9 mouse cellular contexts compared by ENCODE assay signal in genomic region chr7:19304501-19305412, GRCm38 (mm10). TPM values are rescaled to one million over a fixed set of nuclear protein-coding genes. Genes with fewer than 3 reads are reported as not detected.
DNase-seq lines count a peak whose midpoint lies in the region; ATAC-seq and TF ChIP-seq lines count a peak whose summit lies in the region.
"Had no signal": no experiment of that assay in that cellular context is flagged by ENCODE, and none has a peak within 500 bp of the region (broad histone marks: within the 10 kb centered on the region; RNA-seq: fewer than 3 reads in every experiment).

No protein-coding gene starts in this region.

- H3K36me3 ChIP-seq in heart, embryonic 12.5 days = no peaks in the 10 kb centered on the region
- H3K36me3 ChIP-seq in ES-E14 (ENCODE audit: control insufficient read depth, insufficient read depth, low read length, poor library complexity, severe bottlenecking) = no peaks in the 10 kb centered on the region
- H3K36me3 ChIP-seq in hindbrain, embryonic 10.5 days = no peaks in the 10 kb centered on the region
- H3K36me3 ChIP-seq in midbrain, embryonic 10.5 days = no peaks in the 10 kb centered on the region

- ATAC-seq in heart, embryonic 12.5 days (ENCODE audit: insufficient number of reproducible peaks, low FRiP score) = no peak

- DNase-seq in heart, postnatal 10 days = no peak
- no peak for DNase-seq in ES-E14 (ENCODE audit: low read depth, low spot score)
- peak; percentile 28 for DNase-seq in hindbrain, embryonic 10.5 days (ENCODE audit: low spot score)
- peak; percentile 44 for DNase-seq in midbrain, embryonic 10.5 days (ENCODE audit: low spot score)
- DNase-seq in c-Kit-positive CD71-positive TER-119-positive erythroid progenitor cells, embryonic 14.5 days (ENCODE audit: low spot score) = no peak
- no peak for DNase-seq in urinary bladder, adult 18-20 months (ENCODE audit: low spot score in 2 of 2)
- DNase-seq in frontal cortex, postnatal 10 days (ENCODE audit: low spot score in 2 of 2) = no peak

- H3K9ac ChIP-seq in heart, embryonic 12.5 days = peak overlapping the region; percentile 54
- H3K9ac ChIP-seq in ES-E14 (ENCODE audit: insufficient read depth, low read depth, low read length, poor library complexity, severe bottlenecking) = peak overlapping the region; percentile 15; the same call in 1 of the 2 replicates

- H3K4me3 ChIP-seq in heart, embryonic 12.5 days = peak overlapping the region; percentile 45
- H3K4me3 ChIP-seq in ES-E14 (ENCODE audit: insufficient read depth in 1 of 2, low read depth in 1 of 2, low read length in 2 of 2, poor library complexity in 1 of 2, severe bottlenecking in 1 of 2) = peak overlapping the region; percentile 19 to 43; a peak in 3 of 4 replicates
- H3K4me3 ChIP-seq in hindbrain, embryonic 10.5 days = peak overlapping the region; percentile 48
- peak overlapping the region; percentile 49 for H3K4me3 ChIP-seq in midbrain, embryonic 10.5 days

- H3K9me3 ChIP-seq in heart, embryonic 12.5 days (replicated peaks) = no peaks in the 10 kb centered on the region
- no peaks in the 10 kb centered on the region for H3K9me3 ChIP-seq in ES-E14 (ENCODE audit: control insufficient read depth, insufficient read depth, low read depth, low read length)
- no peaks in the 10 kb centered on the region for H3K9me3 ChIP-seq in hindbrain, embryonic 10.5 days
- no peaks in the 10 kb centered on the region for H3K9me3 ChIP-seq in midbrain, embryonic 10.5 days (replicated peaks)

- H3K4me2 ChIP-seq in heart, embryonic 12.5 days = peak overlapping the region; percentile 71

- peaks cover 38% of the 10 kb centered on the region for H3K4me1 ChIP-seq in heart, embryonic 12.5 days (replicated peaks)
- peaks cover 0 to 11% of the 10 kb centered on the region in 2 experiments; a peak in 1 of 4 replicates for H3K4me1 ChIP-seq in ES-E14 (ENCODE audit: control insufficient read depth in 2 of 2, insufficient read depth in 2 of 2, low read length in 2 of 2, poor library complexity in 1 of 2)
- H3K4me1 ChIP-seq in hindbrain, embryonic 10.5 days (replicated peaks) = peaks cover 60% of the 10 kb centered on the region
- H3K4me1 ChIP-seq in midbrain, embryonic 10.5 days = peaks cover 60% of the 10 kb centered on the region

- no peak overlapping the region for H3K27ac ChIP-seq in heart, embryonic 12.5 days (ENCODE audit: poor library complexity, severe bottlenecking)
- H3K27ac ChIP-seq in ES-E14 (ENCODE audit: insufficient read depth, low read depth, low read length, poor library complexity, severe bottlenecking) = no peak overlapping the region
- H3K27ac ChIP-seq in hindbrain, embryonic 10.5 days = no peak overlapping the region
- H3K27ac ChIP-seq in midbrain, embryonic 10.5 days (replicated peaks) = no peak overlapping the region

- H3K27me3 ChIP-seq in heart, embryonic 12.5 days (replicated peaks) = peaks cover 60% of the 10 kb centered on the region
- H3K27me3 ChIP-seq in hindbrain, embryonic 10.5 days (ENCODE audit: insufficient read depth, poor library complexity, severe bottlenecking) = peaks cover 73% of the 10 kb centered on the region
- peaks cover 75% of the 10 kb centered on the region for H3K27me3 ChIP-seq in midbrain, embryonic 10.5 days (ENCODE audit: low read depth, poor library complexity, severe bottlenecking)

- WGBS in heart, embryonic 12.5 days = 2% methylated on average over 48 of the region's 48 CpGs
- WGBS in hindbrain, embryonic 10.5 days = 2% methylated on average over 48 of the region's 48 CpGs
- WGBS in midbrain, embryonic 10.5 days = 2% methylated on average over 48 of the region's 48 CpGs

- intact Hi-C loops in heart, postnatal 10 days (cut with DNase I) = no loop called here

- in situ Hi-C loops in ES-E14 (cut with MboI; ENCODE audit: low sequenced_read_pairs in 2 of 2, unreplicated experiment in 2 of 2) = no loop called here

TF ChIP-seq in ES-E14, 5 proteins besides CTCF, POLR2A, EP300 and RAD21:
- TF ChIP-seq MAFK (IDR thresholded peaks at IDR 0.05; ENCODE audit: insufficient read depth, low read depth, low read length) (no peak), ZNF384 (IDR thresholded peaks at IDR 0.05; ENCODE audit: low read depth, low read length) (no peak), HCFC1 (IDR thresholded peaks at IDR 0.05; ENCODE audit: borderline replicate concordance, insufficient read depth, low read length) (no peak), ZC3H11A (IDR thresholded peaks at IDR 0.05; ENCODE audit: borderline replicate concordance, low read depth, low read length) (no peak), CHD2 (IDR thresholded peaks at IDR 0.05; ENCODE audit: low read depth, low read length) (no peak)

RNA-seq across cellular contexts. Expression of gene Fosb, which starts 5.1 kb away (rescaled TPM):
- polyA plus RNA-seq in heart, embryonic 12.5 days (2016; fragmentation: Nextera tagmentation; extraction: Ambion mirVana) = 0.37 and 0.55 TPM in 2 replicates
- total RNA-seq in heart, postnatal 10 days (2021) = under 1 TPM; 0.48 to 0.60 TPM
- 5.8 and 6.3 TPM in 2 replicates for total RNA-seq in ES-E14 (2012; rRNA removed)
- not detected in 2 replicates for polyA plus RNA-seq in hindbrain, embryonic 10.5 days (2016; fragmentation: Nextera tagmentation; extraction: Ambion mirVana)
- 0.02 TPM in 1 of 2 replicates, not detected in the other for polyA plus RNA-seq in midbrain, embryonic 10.5 days (2016; fragmentation: Nextera tagmentation; extraction: Ambion mirVana)

RNA-seq across cellular contexts. Expression of gene Rtn2, which starts 22.3 kb away (rescaled TPM):
- polyA plus RNA-seq in heart, embryonic 12.5 days (2016; fragmentation: Nextera tagmentation; extraction: Ambion mirVana) = 23.6 and 26.7 TPM in 2 replicates
- total RNA-seq in heart, postnatal 10 days (2021) = 10 to 100 TPM; 67.9 to 82.8 TPM
- 9.9 and 10.8 TPM in 2 replicates for total RNA-seq in ES-E14 (2012; rRNA removed)
- 37.3 and 67.8 TPM in 2 replicates for polyA plus RNA-seq in hindbrain, embryonic 10.5 days (2016; fragmentation: Nextera tagmentation; extraction: Ambion mirVana)
- 41.9 and 48.6 TPM in 2 replicates for polyA plus RNA-seq in midbrain, embryonic 10.5 days (2016; fragmentation: Nextera tagmentation; extraction: Ambion mirVana)

RNA-seq across cellular contexts. Expression of gene Ppm1n, which starts 24.9 kb away (rescaled TPM):
- polyA plus RNA-seq in heart, embryonic 12.5 days (2016; fragmentation: Nextera tagmentation; extraction: Ambion mirVana) = not detected in 2 replicates
- under 1 TPM in 1 of 2 experiments, not detected in 1; 0.67 TPM for total RNA-seq in heart, postnatal 10 days (2021)
- 2.9 and 9.7 TPM in 2 replicates for total RNA-seq in ES-E14 (2012; rRNA removed)
- polyA plus RNA-seq in hindbrain, embryonic 10.5 days (2016; fragmentation: Nextera tagmentation; extraction: Ambion mirVana) = 0.30 and 0.42 TPM in 2 replicates
- 0.36 and 0.39 TPM in 2 replicates for polyA plus RNA-seq in midbrain, embryonic 10.5 days (2016; fragmentation: Nextera tagmentation; extraction: Ambion mirVana)
- total RNA-seq: MEL had no signal

RNA-seq across cellular contexts. Expression of gene Vasp, which starts 33.1 kb away (rescaled TPM):
- polyA plus RNA-seq in heart, embryonic 12.5 days (2016; fragmentation: Nextera tagmentation; extraction: Ambion mirVana) = 93.7 and 99.0 TPM in 2 replicates
- total RNA-seq in heart, postnatal 10 days (2021) = 10 to 100 TPM; 84.0 to 98.6 TPM
- 92.5 and 108 TPM in 2 replicates for total RNA-seq in ES-E14 (2012; rRNA removed)
- polyA plus RNA-seq in hindbrain, embryonic 10.5 days (2016; fragmentation: Nextera tagmentation; extraction: Ambion mirVana) = 58.8 and 62.0 TPM in 2 replicates
- 49.3 and 52.7 TPM in 2 replicates for polyA plus RNA-seq in midbrain, embryonic 10.5 days (2016; fragmentation: Nextera tagmentation; extraction: Ambion mirVana)

RNA-seq across cellular contexts. Expression of gene Ercc1, which starts 39.8 kb away (rescaled TPM):
- 59.2 and 66.0 TPM in 2 replicates for polyA plus RNA-seq in heart, embryonic 12.5 days (2016; fragmentation: Nextera tagmentation; extraction: Ambion mirVana)
- 10 to 100 TPM; 40.1 to 43.2 TPM for total RNA-seq in heart, postnatal 10 days (2021)
- 48.0 and 53.2 TPM in 2 replicates for total RNA-seq in ES-E14 (2012; rRNA removed)
- polyA plus RNA-seq in hindbrain, embryonic 10.5 days (2016; fragmentation: Nextera tagmentation; extraction: Ambion mirVana) = 106 and 128 TPM in 2 replicates
- 117 and 118 TPM in 2 replicates for polyA plus RNA-seq in midbrain, embryonic 10.5 days (2016; fragmentation: Nextera tagmentation; extraction: Ambion mirVana)

Comparison
In these comparisons a context has a peak if more than half of its experiments do, and no peak if none do; other contexts are left out.
1. DNase-seq: peak in hindbrain, embryonic 10.5 days (single experiment) and midbrain, embryonic 10.5 days (single experiment); none in heart, postnatal 10 days (0 of 2), ES-E14 (single experiment), c-Kit-positive CD71-positive TER-119-positive erythroid progenitor cells, embryonic 14.5 days (single experiment), urinary bladder, adult 18-20 months (0 of 2) and frontal cortex, postnatal 10 days (0 of 2).
2. Peak in every context shown above with its lines, with median percentiles within 50 percentile points of each other: H3K4me3 ChIP-seq.